Mouse (Mus musculus) testis, adult 2 months (tissue): Measurements from ENCODE around the gene Lgals12.

Source experiments
- CTCF ChIP-seq: fragments of 200-500 bp; IDR thresholded peaks from 2 replicates; pipeline ENCODE4 v1.5.1; 2012; ENCODE audit warnings: low read depth, mild to moderate bottlenecking, inconsistent platforms, low read length, moderate library complexity; ENCODE audit not compliant: control insufficient read depth, insufficient read depth, insufficient replicate concordance
- POLR2A ChIP-seq: fragments of 200-500 bp; IDR thresholded peaks from 2 replicates; pipeline ENCODE4 v1.6.1; 2012; ENCODE audit warnings: low read depth, mild to moderate bottlenecking, inconsistent platforms, low read length, moderate library complexity; ENCODE audit not compliant: control insufficient read depth

DNA sequence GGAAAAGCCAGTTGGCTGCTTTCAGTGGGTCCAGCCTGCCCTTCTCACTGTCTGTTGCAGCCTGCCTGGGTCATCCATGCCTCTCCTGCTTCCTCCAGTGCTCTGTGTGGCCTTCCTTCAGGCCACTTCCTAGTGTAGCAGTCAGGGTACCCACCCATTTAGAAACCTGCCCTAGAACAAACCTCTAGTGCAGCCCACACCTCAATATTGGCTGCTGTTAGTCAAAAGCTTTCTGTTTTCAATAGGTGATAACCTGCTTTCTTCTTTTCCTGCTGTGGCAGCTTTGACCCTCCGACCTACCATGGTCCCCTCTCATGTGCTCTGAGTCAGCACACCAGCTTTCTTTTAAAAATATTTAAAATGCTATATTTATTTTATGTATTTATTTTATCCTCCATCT is 42.5 kb downstream of the Lgals12 start:
- TF ChIP-seq CTCF (no peak), POLR2A (no peak)
